Mouse (Mus musculus) C2C12 (cell line): ENCODE results near the gene Fabp1. TPM values are rescaled to one million over a fixed set of nuclear protein-coding genes. Genes with fewer than 3 reads are reported as not detected.

Experiments
- H3K27me3 ChIP-seq: one replicate; pipeline ENCODE4 v1.6.1; 2011; ENCODE audit not compliant: control insufficient read depth, insufficient read depth, insufficient read length
- H3K36me3 ChIP-seq: one replicate; pipeline ENCODE4 v1.6.1; 2011; ENCODE audit not compliant: control insufficient read depth, insufficient read depth
- H3K4me3 ChIP-seq: one replicate; pipeline ENCODE4 v1.5.1; 2011; ENCODE audit warnings: mild to moderate bottlenecking, control low read depth; ENCODE audit not compliant: poor library complexity, insufficient read depth, severe bottlenecking
- H3K79me2 ChIP-seq: one replicate; pipeline ENCODE4 v1.6.1; 2011; ENCODE audit not compliant: control insufficient read depth, insufficient read depth
- H3K79me3 ChIP-seq: one replicate; pipeline ENCODE4 v1.6.1; 2011; ENCODE audit warnings: low read depth, control low read depth
- H3ac ChIP-seq: one replicate; pipeline ENCODE3; 2011; ENCODE audit warnings: low read depth; ENCODE audit not compliant: control insufficient read depth, insufficient read length
- CEBPB ChIP-seq: IDR thresholded peaks from one replicate; pipeline ENCODE4 v1.6.1; 2011; ENCODE audit warnings: low read depth, mild to moderate bottlenecking, control low read depth, moderate library complexity
- CTCF ChIP-seq: IDR thresholded peaks from one replicate; pipeline ENCODE4 v1.5.1; 2011; ENCODE audit not compliant: control insufficient read depth, insufficient read depth, insufficient read length
- FOSL1 ChIP-seq: IDR thresholded peaks from one replicate; pipeline ENCODE4 v1.8.0; 2011; ENCODE audit warnings: mild to moderate bottlenecking, low read length; ENCODE audit not compliant: poor library complexity, insufficient read depth, severe bottlenecking
- MAX ChIP-seq: IDR thresholded peaks from one replicate; pipeline ENCODE4 v1.6.1; 2011; ENCODE audit warnings: mild to moderate bottlenecking, control low read depth
- MYOD1 ChIP-seq: IDR thresholded peaks from one replicate; pipeline ENCODE4 v1.6.1; 2011; ENCODE audit warnings: low read depth; ENCODE audit not compliant: control insufficient read depth, insufficient read length
- MYOG ChIP-seq: IDR thresholded peaks from one replicate; pipeline ENCODE4 v1.6.1; 2011; ENCODE audit not compliant: control insufficient read depth, insufficient read length; ENCODE audit errors: extremely low read depth
- USF1 ChIP-seq: IDR thresholded peaks from one replicate; pipeline ENCODE4 v1.6.1; 2011; ENCODE audit warnings: low read depth, mild to moderate bottlenecking, control low read depth, moderate library complexity
- long read RNA-seq, 2 experiments: library from polyadenylated mRNA; unstranded; transcript quantifications; one replicate each; pipeline ENCODE4 v2.0.0; 2019 to 2020
- polyA plus RNA-seq: library from polyadenylated mRNA; unstranded; fragments of >200 nt; fragmentation: generic; extraction: Trizol; gene quantifications from one replicate; pipeline ENCODE4 v1.2.1, GENCODE M21; 2012; ENCODE audit warnings: missing spikeins

Fabp1 gene
- polyA plus RNA-seq: not detected
- long read RNA-seq, experiment 1: 0 reads
- long read RNA-seq, experiment 2: 0 reads

DNA sequence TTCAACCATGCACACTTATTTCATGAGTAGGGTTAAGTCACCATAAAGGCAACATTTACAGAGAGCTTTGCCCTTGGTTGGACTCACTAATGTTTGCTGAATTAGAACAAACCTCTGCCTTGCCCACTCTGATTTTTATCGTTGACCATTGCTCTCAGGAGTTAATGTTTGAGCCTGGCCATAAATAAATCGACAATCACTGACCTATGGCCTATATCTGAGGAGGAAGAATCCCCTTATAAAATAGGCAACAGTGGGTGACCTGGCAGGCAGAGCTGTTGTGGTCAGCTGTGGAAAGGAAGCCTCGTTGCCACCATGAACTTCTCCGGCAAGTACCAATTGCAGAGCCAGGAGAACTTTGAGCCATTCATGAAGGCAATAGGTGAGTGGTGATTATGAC lies at the start of gene Fabp1:
Fabp1 (plus strand) TSS at position 216 of the 400 bp plus-strand sequence.
- TF ChIP-seq MAX (no peak), MYOD1 (no peak), FOSL1 (no peak)
- Histone ChIP-seq H3ac (no peak within 1 kb of the TSS), H3K79me3 (no peaks in the 10 kb centered on the region), H3K36me3 (no peaks in the 10 kb centered on the region), H3K27me3 (no peaks in the 10 kb centered on the region), H3K4me3 (no peak within 1 kb of the TSS), H3K79me2 (no peaks in the 10 kb centered on the region)

DNA sequence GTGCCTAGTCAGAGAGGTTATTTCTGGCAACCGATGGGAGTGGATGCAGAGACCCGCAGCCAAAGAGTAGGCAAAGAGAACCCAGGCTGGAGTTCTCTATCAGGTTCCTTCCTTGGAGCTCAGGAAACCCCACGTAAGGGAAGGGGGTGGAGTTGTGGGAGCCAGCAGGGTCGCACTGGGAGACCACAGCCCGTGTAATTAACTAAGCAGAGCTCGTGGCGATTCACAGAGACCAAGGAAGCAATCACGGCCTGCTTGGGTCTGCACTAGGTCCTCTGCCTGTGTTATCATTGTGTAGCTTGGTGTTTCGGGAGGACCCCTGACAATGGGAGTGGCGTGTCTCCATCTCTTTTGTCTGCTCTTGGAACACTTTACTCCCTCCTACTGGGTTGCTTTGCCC lies 48.5 kb upstream of the Fabp1 start:
- TF ChIP-seq USF1: no peak
- TF ChIP-seq CEBPB: no peak
- TF ChIP-seq MAX: no peak
- TF ChIP-seq CTCF: no peak
- TF ChIP-seq MYOG: no peak
- TF ChIP-seq MYOD1: no peak
- TF ChIP-seq FOSL1: no peak
- Histone ChIP-seq H3K36me3 (no peaks in the 10 kb centered on the region), H3ac (no peak overlapping the region), H3K4me3 (no peak overlapping the region), H3K27me3 (no peaks in the 10 kb centered on the region), H3K79me3 (no peaks in the 10 kb centered on the region), H3K79me2 (no peaks in the 10 kb centered on the region)

DNA sequence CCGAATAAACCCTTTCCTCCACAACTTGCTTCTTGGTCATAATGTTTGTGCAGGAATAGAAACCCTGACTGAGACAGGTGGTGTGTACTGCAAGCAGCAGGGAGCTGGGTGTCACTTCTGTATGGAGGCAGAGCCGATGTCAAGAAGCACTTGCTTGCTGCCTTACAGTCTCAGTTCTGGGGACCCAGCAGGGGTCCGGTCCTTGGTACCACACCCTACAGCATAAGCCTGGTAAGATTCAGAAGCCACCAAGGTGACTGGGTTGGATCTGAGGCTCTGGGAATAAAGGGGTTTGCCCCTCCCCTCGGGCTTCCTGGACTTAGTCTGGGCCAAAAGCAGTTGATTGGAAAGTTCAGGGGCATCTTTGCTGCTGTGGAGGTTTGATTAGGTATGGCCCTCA lies 46.1 kb upstream of the Fabp1 start:
- Histone ChIP-seq H3K36me3 (no peaks in the 10 kb centered on the region), H3ac (no peak overlapping the region)
- TF ChIP-seq CTCF (no peak), CEBPB (no peak), USF1 (no peak), FOSL1 (no peak), MYOG (no peak), MAX (no peak), MYOD1 (no peak)

DNA sequence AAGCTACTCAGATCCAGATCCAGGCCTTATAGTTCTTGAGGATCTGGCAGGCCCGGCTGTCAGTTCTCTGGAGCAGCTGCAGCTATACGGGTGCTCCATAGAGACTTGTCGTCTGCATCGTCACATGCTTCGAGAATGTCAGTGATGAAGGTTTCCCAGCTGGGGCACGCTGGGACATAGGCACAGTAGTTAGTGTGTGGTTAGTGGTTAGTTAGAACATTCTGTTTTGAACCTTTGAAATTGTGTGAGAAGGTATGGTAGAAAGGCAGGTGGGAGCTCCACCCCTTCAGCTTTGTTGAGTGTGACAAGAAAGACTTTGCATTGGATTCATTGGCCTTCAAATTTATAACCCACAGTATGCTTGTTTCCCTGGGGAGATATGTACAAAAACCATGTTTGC lies 44.8 kb upstream of the Fabp1 start:
- H3K79me2 ChIP-seq: no peaks in the 10 kb centered on the region
- H3K79me3 ChIP-seq: no peaks in the 10 kb centered on the region
- H3K27me3 ChIP-seq: peaks cover 4% of the 10 kb centered on the region
- H3K4me3 ChIP-seq: no peak overlapping the region
- no peak overlapping the region for H3ac ChIP-seq
- no peaks in the 10 kb centered on the region for H3K36me3 ChIP-seq
- TF ChIP-seq CTCF (no peak), MYOD1 (no peak), USF1 (no peak), FOSL1 (no peak), MYOG (no peak), MAX (no peak), CEBPB (no peak)

More for the DNA sequence above, 46.1 kb upstream of the Fabp1 start:
- Histone ChIP-seq H3K4me3 (no peak overlapping the region), H3K79me2 (no peaks in the 10 kb centered on the region), H3K27me3 (no peaks in the 10 kb centered on the region), H3K79me3 (no peaks in the 10 kb centered on the region)

DNA sequence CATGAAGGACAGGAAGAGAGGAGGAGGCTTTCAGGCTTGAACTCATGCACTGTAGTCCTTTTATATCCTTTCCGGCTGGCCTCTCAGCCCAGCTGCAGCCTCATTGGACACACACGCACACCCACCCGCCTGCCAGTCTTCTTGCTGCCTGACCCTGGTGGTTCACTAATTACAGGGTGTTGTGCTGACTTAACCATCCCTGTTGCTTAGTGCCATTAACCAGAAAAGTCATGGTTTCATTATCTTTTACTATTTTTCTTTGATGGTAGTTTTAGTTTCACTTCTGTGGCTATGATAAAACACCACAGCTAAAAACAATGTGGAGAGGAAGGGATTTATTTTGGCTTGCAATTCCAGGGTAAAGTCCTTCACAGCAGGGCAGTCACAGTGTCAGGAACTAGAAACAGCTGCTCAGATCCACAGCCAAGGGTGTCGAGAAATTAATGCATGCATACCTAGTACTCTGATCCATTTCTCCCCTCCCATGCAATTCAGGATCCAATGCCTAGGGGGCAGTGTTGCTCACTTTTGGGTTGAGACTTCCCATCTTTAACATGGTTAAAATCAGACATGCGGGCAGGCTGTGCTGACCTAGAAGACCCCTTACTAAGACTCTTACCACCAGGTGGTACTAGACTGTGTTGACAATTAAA lies 42.8 kb upstream of the Fabp1 start:
- H3K79me3 ChIP-seq: no peaks in the 10 kb centered on the region
- no peaks in the 10 kb centered on the region for H3K36me3 ChIP-seq
- peaks cover 4% of the 10 kb centered on the region for H3K27me3 ChIP-seq
- no peak for TF ChIP-seq MAX
- TF ChIP-seq USF1: no peak
- TF ChIP-seq MYOD1: no peak
- TF ChIP-seq MYOG: no peak
- TF ChIP-seq CEBPB: no peak
- no peak for TF ChIP-seq FOSL1
- TF ChIP-seq CTCF: no peak
- H3K79me2 ChIP-seq: no peaks in the 10 kb centered on the region
- H3ac ChIP-seq: no peak overlapping the region
- H3K4me3 ChIP-seq: no peak overlapping the region

DNA sequence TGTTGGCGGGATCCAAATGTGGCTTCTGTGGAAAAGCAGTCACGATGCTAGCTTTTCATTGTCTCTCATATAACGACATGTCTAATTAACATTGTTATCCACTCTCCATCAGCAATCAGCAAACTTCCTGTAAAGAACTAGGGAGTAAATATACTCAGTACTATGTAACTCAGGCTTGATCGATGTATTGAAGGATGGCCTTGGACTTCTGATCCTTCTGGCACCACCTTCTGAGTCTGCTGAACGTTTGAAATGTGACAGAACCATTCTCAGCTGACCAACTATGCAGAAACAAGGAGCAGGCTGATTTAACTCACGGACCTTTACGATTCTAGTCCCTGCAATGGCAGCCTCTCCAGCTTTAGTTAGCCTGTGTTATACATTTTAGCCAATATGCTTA lies 38.3 kb upstream of the Fabp1 start:
- no peaks in the 10 kb centered on the region for H3K36me3 ChIP-seq
- no peaks in the 10 kb centered on the region for H3K79me3 ChIP-seq
- no peaks in the 10 kb centered on the region for H3K79me2 ChIP-seq
- peaks cover 4% of the 10 kb centered on the region for H3K27me3 ChIP-seq
- TF ChIP-seq CTCF: no peak
- TF ChIP-seq FOSL1: no peak
- no peak for TF ChIP-seq MAX
- TF ChIP-seq MYOD1: no peak
- TF ChIP-seq CEBPB: no peak
- no peak for TF ChIP-seq MYOG
- H3ac ChIP-seq: no peak overlapping the region
- H3K4me3 ChIP-seq: no peak overlapping the region
